Mouse (Mus musculus): ENCODE data around the gene Spata31d1d.

- TF ChIP-seq CTCF (conservative IDR thresholded peaks at IDR 0.05 in 1 of 2, IDR thresholded peaks at IDR 0.05 in 1 of 2; ENCODE audit: low read depth in 2 of 2, low read length in 2 of 2) (no peak), USF1 (IDR thresholded peaks at IDR 0.05; ENCODE audit: low read depth, low read length) (no peak), EP300 (IDR thresholded peaks at IDR 0.05; ENCODE audit: low read length) (no peak), ZKSCAN1 (IDR thresholded peaks at IDR 0.05; ENCODE audit: borderline replicate concordance, low read depth, low read length) (no peak), POLR2A (IDR thresholded peaks at IDR 0.05; ENCODE audit: low read depth, low read length) (no peak), MEF2A (IDR thresholded peaks at IDR 0.05; ENCODE audit: borderline replicate concordance, low read depth, low read length) (no peak), NELFE (IDR thresholded peaks at IDR 0.05; ENCODE audit: low read depth, low read length) (no peak), JUND (conservative IDR thresholded peaks at IDR 0.05; ENCODE audit: low read depth, low read length) (no peak), TCF12 (IDR thresholded peaks at IDR 0.05; ENCODE audit: low read depth, low read length) (no peak), UBTF (IDR thresholded peaks at IDR 0.05; ENCODE audit: low read depth, low read length) (no peak), MXI1 (IDR thresholded peaks at IDR 0.05; ENCODE audit: low read depth, low read length) (no peak), USF2 (conservative IDR thresholded peaks at IDR 0.05; ENCODE audit: low read depth, low read length) (no peak), TBP (conservative IDR thresholded peaks at IDR 0.05; ENCODE audit: low read depth, low read length) (no peak), NRF1 (IDR thresholded peaks at IDR 0.05; ENCODE audit: low read depth, low read length) (no peak)
These were observed 43.6 kb upstream of the Spata31d1d start for GRCm38 (mm10) chr13:59775168-59775567.
